Mouse (Mus musculus) cerebellum, adult 2 months (tissue): Measurements from ENCODE around the gene Tbc1d1.

Experiments used
- CTCF ChIP-seq: fragments of 200-500 bp; IDR thresholded peaks from 2 replicates; pipeline ENCODE4 v1.5.1; 2011; ENCODE audit warnings: low read depth, mild to moderate bottlenecking, control low read depth, low read length, moderate library complexity, borderline replicate concordance; ENCODE audit not compliant: insufficient read depth
- POLR2A ChIP-seq: fragments of 200-500 bp; IDR thresholded peaks from 2 replicates; pipeline ENCODE4 v1.6.1; 2011; ENCODE audit warnings: low read length, control low read depth, borderline replicate concordance; ENCODE audit not compliant: insufficient read depth

- no peak for TF ChIP-seq CTCF
- no peak for TF ChIP-seq POLR2A
Observed at GRCm38 (mm10) chr5:64144315-64144714, 11.8 kb upstream of the Tbc1d1 start.
